Mouse (Mus musculus): ENCODE data around the gene Mecom. TPM values are rescaled to one million over a fixed set of nuclear protein-coding genes. Genes with fewer than 3 reads are reported as not detected.

Gene Mecom
- polyA plus RNA-seq, 1 experiment from 2014 or later = 10.2 TPM

GRCm38 (mm10) chr3:30515795-30516170 is 32.0 kb downstream of the Mecom start:
- peak overlapping the region; percentile 41; the same call in 1 of the 2 replicates for H3K4me3 ChIP-seq (ENCODE audit: low read length)
- 6% methylated on average over 9 of the region's 9 CpGs for WGBS

GRCm38 (mm10) chr3:30514901-30515794 is 32.7 kb downstream of the Mecom start:
- Histone ChIP-seq H3K36me3 (ENCODE audit: control insufficient read depth, insufficient read depth, low read length) (no peaks in the 10 kb centered on the region), H3K9ac (ENCODE audit: low read depth, low read length) (peak overlapping the region; percentile 30; the same call in 1 of the 2 replicates), H3K27me3 (replicated peaks; ENCODE audit: control insufficient read depth, insufficient read depth, low read length) (peaks cover 45% of the 10 kb centered on the region), H3K4me3 (ENCODE audit: low read length) (peak overlapping the region; percentile 41), H3K27ac (ENCODE audit: low read length) (no peak overlapping the region), H3K4me2 (ENCODE audit: low read depth, low read length) (peak overlapping the region; percentile 53), H3K9me3 (ENCODE audit: control insufficient read depth, low read length) (no peaks in the 10 kb centered on the region), H3K4me1 (ENCODE audit: control insufficient read depth, insufficient read depth, low read length) (peaks cover 13% of the 10 kb centered on the region)
- ATAC-seq = peak; percentile 91
- WGBS = under 1% methylated on average over 62 of the region's 62 CpGs

More at GRCm38 (mm10) chr3:30515795-30516170, 32.0 kb downstream of the Mecom start:
- Histone ChIP-seq H3K27me3 (replicated peaks; ENCODE audit: control insufficient read depth, insufficient read depth, low read length) (peaks cover 40% of the 10 kb centered on the region), H3K9ac (ENCODE audit: low read depth, low read length) (no peak overlapping the region), H3K4me1 (ENCODE audit: control insufficient read depth, insufficient read depth, low read length) (peaks cover 13% of the 10 kb centered on the region), H3K4me2 (ENCODE audit: low read depth, low read length) (no peak overlapping the region), H3K36me3 (ENCODE audit: control insufficient read depth, insufficient read depth, low read length) (no peaks in the 10 kb centered on the region), H3K9me3 (ENCODE audit: control insufficient read depth, low read length) (no peaks in the 10 kb centered on the region), H3K27ac (ENCODE audit: low read length) (no peak overlapping the region)
- ATAC-seq = no peak

GRCm38 (mm10) chr3:30514051-30514754 is 33.6 kb downstream of the Mecom start:
- H3K36me3 ChIP-seq (ENCODE audit: control insufficient read depth, insufficient read depth, low read length) = no peaks in the 10 kb centered on the region
- H3K27me3 ChIP-seq (replicated peaks; ENCODE audit: control insufficient read depth, insufficient read depth, low read length) = peaks cover 50% of the 10 kb centered on the region
- peaks cover 19% of the 10 kb centered on the region for H3K4me1 ChIP-seq (ENCODE audit: control insufficient read depth, insufficient read depth, low read length)
- no peaks in the 10 kb centered on the region for H3K9me3 ChIP-seq (ENCODE audit: control insufficient read depth, low read length)
- peak overlapping the region; percentile 41 for H3K4me3 ChIP-seq (ENCODE audit: low read length)
- WGBS = 1% methylated on average over 52 of the region's 52 CpGs
- peak overlapping the region; percentile 53 for H3K4me2 ChIP-seq (ENCODE audit: low read depth, low read length)
- no peak overlapping the region for H3K27ac ChIP-seq (ENCODE audit: low read length)
- peak overlapping the region; percentile 45; the same call in 1 of the 2 replicates for H3K9ac ChIP-seq (ENCODE audit: low read depth, low read length)
- 0 out of 2 replicates have a peak, but pooled peaks have one; percentile 11 for ATAC-seq

- Histone ChIP-seq H3K9ac (ENCODE audit: low read depth, low read length) (no peak overlapping the region), H3K36me3 (ENCODE audit: control insufficient read depth, insufficient read depth, low read length) (no peaks in the 10 kb centered on the region), H3K9me3 (ENCODE audit: control insufficient read depth, low read length) (no peaks in the 10 kb centered on the region), H3K4me3 (ENCODE audit: low read length) (no peak overlapping the region), H3K27me3 (replicated peaks; ENCODE audit: control insufficient read depth, insufficient read depth, low read length) (peaks cover 55% of the 10 kb centered on the region), H3K4me1 (ENCODE audit: control insufficient read depth, insufficient read depth, low read length) (peaks cover 23% of the 10 kb centered on the region), H3K4me2 (ENCODE audit: low read depth, low read length) (peak overlapping the region; percentile 53; the same call in 1 of the 2 replicates), H3K27ac (ENCODE audit: low read length) (no peak overlapping the region)
- no peak for ATAC-seq
- WGBS = 7% methylated on average over 16 of the region's 16 CpGs
These were observed 34.4 kb downstream of the Mecom start for GRCm38 (mm10) chr3:30513314-30513997.

GRCm38 (mm10) chr3:30512459-30513030 is 35.3 kb downstream of the Mecom start:
- WGBS = 9% methylated on average over 12 of the region's 12 CpGs
- peaks cover 63% of the 10 kb centered on the region for H3K27me3 ChIP-seq (replicated peaks; ENCODE audit: control insufficient read depth, insufficient read depth, low read length)
- no peak overlapping the region for H3K9ac ChIP-seq (ENCODE audit: low read depth, low read length)
- ATAC-seq = no peak
- H3K4me1 ChIP-seq (ENCODE audit: control insufficient read depth, insufficient read depth, low read length) = peaks cover 30% of the 10 kb centered on the region
- H3K4me3 ChIP-seq (ENCODE audit: low read length) = no peak overlapping the region
- H3K9me3 ChIP-seq (ENCODE audit: control insufficient read depth, low read length) = no peaks in the 10 kb centered on the region
- H3K4me2 ChIP-seq (ENCODE audit: low read depth, low read length) = no peak overlapping the region
- H3K27ac ChIP-seq (ENCODE audit: low read length) = no peak overlapping the region
- no peaks in the 10 kb centered on the region for H3K36me3 ChIP-seq (ENCODE audit: control insufficient read depth, insufficient read depth, low read length)

GRCm38 (mm10) chr3:30511796-30512195 is 36.0 kb downstream of the Mecom start:
- Histone ChIP-seq H3K27ac (ENCODE audit: low read length) (no peak overlapping the region), H3K27me3 (replicated peaks; ENCODE audit: control insufficient read depth, insufficient read depth, low read length) (peaks cover 63% of the 10 kb centered on the region), H3K9ac (ENCODE audit: low read depth, low read length) (no peak overlapping the region), H3K9me3 (ENCODE audit: control insufficient read depth, low read length) (no peaks in the 10 kb centered on the region), H3K4me3 (ENCODE audit: low read length) (no peak overlapping the region), H3K4me1 (ENCODE audit: control insufficient read depth, insufficient read depth, low read length) (peaks cover 35% of the 10 kb centered on the region), H3K4me2 (ENCODE audit: low read depth, low read length) (no peak overlapping the region), H3K36me3 (ENCODE audit: control insufficient read depth, insufficient read depth, low read length) (no peaks in the 10 kb centered on the region)
- 22% methylated on average over 7 of the region's 7 CpGs for WGBS
- ATAC-seq = no peak

- no peak for ATAC-seq
- Histone ChIP-seq H3K36me3 (ENCODE audit: control insufficient read depth, insufficient read depth, low read length) (no peaks in the 10 kb centered on the region), H3K9me3 (ENCODE audit: control insufficient read depth, low read length) (no peaks in the 10 kb centered on the region), H3K4me1 (ENCODE audit: control insufficient read depth, insufficient read depth, low read length) (peaks cover 36% of the 10 kb centered on the region), H3K27ac (ENCODE audit: low read length) (no peak overlapping the region), H3K4me3 (ENCODE audit: low read length) (no peak overlapping the region), H3K4me2 (ENCODE audit: low read depth, low read length) (no peak overlapping the region), H3K9ac (ENCODE audit: low read depth, low read length) (no peak overlapping the region), H3K27me3 (replicated peaks; ENCODE audit: control insufficient read depth, insufficient read depth, low read length) (peaks cover 64% of the 10 kb centered on the region)
- WGBS = 29% methylated on average over 4 of the region's 4 CpGs
These were observed 36.7 kb downstream of the Mecom start for GRCm38 (mm10) chr3:30511062-30511640.

- peaks cover 64% of the 10 kb centered on the region for H3K27me3 ChIP-seq (replicated peaks; ENCODE audit: control insufficient read depth, insufficient read depth, low read length)
- no peak overlapping the region for H3K4me3 ChIP-seq (ENCODE audit: low read length)
- 14% methylated on average over 8 of the region's 8 CpGs for WGBS
- H3K36me3 ChIP-seq (ENCODE audit: control insufficient read depth, insufficient read depth, low read length) = no peaks in the 10 kb centered on the region
- H3K4me2 ChIP-seq (ENCODE audit: low read depth, low read length) = no peak overlapping the region
- H3K9ac ChIP-seq (ENCODE audit: low read depth, low read length) = no peak overlapping the region
- ATAC-seq = no peak
- H3K27ac ChIP-seq (ENCODE audit: low read length) = no peak overlapping the region
- no peaks in the 10 kb centered on the region for H3K9me3 ChIP-seq (ENCODE audit: control insufficient read depth, low read length)
- H3K4me1 ChIP-seq (ENCODE audit: control insufficient read depth, insufficient read depth, low read length) = peaks cover 36% of the 10 kb centered on the region
These were observed 37.2 kb downstream of the Mecom start for GRCm38 (mm10) chr3:30510646-30511045.
